Mouse (Mus musculus) limb, embryonic 13.5 days (tissue): ENCODE data around the gene E130114P18Rik. TPM values are rescaled to one million over a fixed set of nuclear protein-coding genes. Genes with fewer than 3 reads are reported as not detected.

Experiments used
- ATAC-seq: fragments of 200-750 bp; cut with Nextera tagmentation; 2 replicates; pipeline ENCODE4 v1.8.0; 2017; ENCODE audit warnings: low read depth, moderate number of reproducible peaks, moderate TSS enrichment; ENCODE audit not compliant: low FRiP score
- H3K27ac ChIP-seq: fragments of 300-500 bp; sonication (generic); 2 replicates; pipeline ENCODE4 v1.5.1; 2015; ENCODE audit warnings: inconsistent platforms, mild to moderate bottlenecking, moderate library complexity
- H3K27me3 ChIP-seq: fragments of 300-500 bp; sonication (generic); 2 replicates; pipeline ENCODE4 v1.6.1; 2015; ENCODE audit warnings: mild to moderate bottlenecking, inconsistent platforms
- H3K36me3 ChIP-seq: fragments of 300-500 bp; sonication (generic); 2 replicates; pipeline ENCODE4 v1.6.1; 2015; ENCODE audit warnings: inconsistent platforms, mild to moderate bottlenecking, moderate library complexity
- H3K4me1 ChIP-seq: fragments of 300-500 bp; sonication (generic); 2 replicates; pipeline ENCODE4 v1.6.1; 2015; ENCODE audit warnings: inconsistent platforms
- H3K4me2 ChIP-seq: fragments of 300-500 bp; sonication (generic); replicated peaks from 2 replicates; pipeline ENCODE4 v1.6.1; 2015; ENCODE audit warnings: inconsistent platforms, mild to moderate bottlenecking, moderate library complexity
- H3K4me3 ChIP-seq: fragments of 300-500 bp; sonication (generic); 2 replicates; pipeline ENCODE4 v1.5.1; 2015; ENCODE audit warnings: moderate library complexity, mild to moderate bottlenecking, inconsistent platforms
- H3K9ac ChIP-seq: fragments of 300-500 bp; sonication (generic); 2 replicates; pipeline ENCODE4 v1.6.1; 2015; ENCODE audit warnings: mild to moderate bottlenecking, inconsistent platforms
- H3K9me3 ChIP-seq: fragments of 300-500 bp; sonication (generic); 2 replicates; pipeline ENCODE4 v1.6.1; 2016; ENCODE audit warnings: inconsistent platforms
- WGBS: fragments of 180-500 bp; shearing (Covaris S2); methylation state at CpG from one replicate; pipeline ENCODE4 v1.1.7; 2015; 5-methylcytosine and 5-hydroxymethylcytosine counted together
- polyA plus RNA-seq: library from polyadenylated mRNA; unstranded; fragments of >200 nt; fragmentation: Nextera tagmentation; extraction: Ambion mirVana; gene quantifications from 2 replicates; pipeline ENCODE4 v1.2.1, GENCODE M21; 2015

Gene E130114P18Rik
- polyA plus RNA-seq, 1 experiment from 2014 or later, result 3.7 TPM

DNA sequence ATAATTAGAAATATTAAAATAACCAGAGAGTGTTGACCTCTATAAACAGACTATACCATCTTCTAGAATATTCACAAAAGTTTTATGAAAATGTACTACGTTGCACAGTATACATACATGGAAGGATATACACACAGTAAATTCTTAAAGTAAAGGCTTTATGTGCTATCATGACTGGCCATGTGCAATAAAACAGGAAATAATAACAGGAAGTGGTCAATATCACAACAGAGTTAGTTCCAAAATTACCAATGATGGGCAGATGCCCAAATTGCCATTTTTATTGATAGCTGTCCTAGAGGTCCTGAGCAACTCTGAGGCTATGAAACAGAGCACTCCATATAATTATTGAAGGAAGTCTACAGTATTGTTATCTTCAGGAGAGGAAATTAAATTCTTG, 180.4 kb downstream of the E130114P18Rik start:
- Histone ChIP-seq H3K27me3 (no peaks in the 10 kb centered on the region), H3K4me3 (no peak overlapping the region), H3K4me1 (peaks cover 13% of the 10 kb centered on the region), H3K9ac (no peak overlapping the region), H3K27ac (no peak overlapping the region), H3K9me3 (no peaks in the 10 kb centered on the region), H3K36me3 (no peaks in the 10 kb centered on the region), H3K4me2 (no peak overlapping the region)
- WGBS, result 93% methylated on average over 1 of the region's 1 CpGs
- ATAC-seq, result no peak

DNA sequence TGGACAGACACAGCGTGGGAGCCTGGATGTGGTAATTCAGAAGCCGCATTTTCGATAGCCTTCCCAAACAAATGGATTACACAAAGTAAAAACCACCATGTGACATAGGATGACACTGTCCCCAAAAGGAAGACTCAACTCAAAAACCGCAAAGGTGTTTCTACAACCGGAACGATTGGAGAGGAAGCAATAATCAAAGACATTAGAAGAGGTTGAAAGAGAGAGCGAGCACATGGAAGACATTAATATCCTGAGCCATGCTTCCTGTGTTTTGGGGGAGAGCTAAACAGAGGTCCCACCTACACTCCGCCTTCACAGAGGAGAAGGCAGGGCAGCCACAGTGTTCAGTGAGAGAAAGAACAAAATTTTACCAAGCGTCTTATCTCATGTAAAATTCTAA, 181.5 kb downstream of the E130114P18Rik start:
- Histone ChIP-seq H3K36me3 (no peaks in the 10 kb centered on the region), H3K4me2 (no peak overlapping the region), H3K27ac (no peak overlapping the region), H3K27me3 (no peaks in the 10 kb centered on the region), H3K4me1 (peaks cover 8% of the 10 kb centered on the region), H3K4me3 (no peak overlapping the region), H3K9ac (no peak overlapping the region), H3K9me3 (no peaks in the 10 kb centered on the region)
- no peak for ATAC-seq
- WGBS, result 34% methylated on average over 9 of the region's 9 CpGs

DNA sequence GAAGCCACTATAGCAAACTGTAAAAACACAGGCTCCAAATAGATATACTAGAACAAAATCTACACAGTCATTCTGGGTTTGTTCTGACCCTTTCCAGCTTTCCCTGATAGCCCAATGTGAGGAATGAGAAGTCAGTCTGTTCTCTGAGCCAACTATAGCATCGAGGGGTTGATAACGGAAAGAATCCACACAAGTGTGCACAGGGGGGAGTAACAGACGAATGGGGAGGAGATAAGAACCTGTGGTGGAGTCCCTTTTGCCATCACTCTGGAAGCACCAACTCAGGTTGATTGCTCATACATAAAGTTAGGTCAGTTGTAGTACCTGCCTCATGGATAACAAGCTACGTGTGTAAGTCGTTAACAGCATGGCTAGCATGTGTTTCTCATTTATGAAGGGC, 184.0 kb downstream of the E130114P18Rik start:
- Histone ChIP-seq H3K4me2 (no peak overlapping the region), H3K4me1 (0 out of 2 replicates have a peak, but pooled peaks cover 4% of the 10 kb centered on the region), H3K36me3 (no peaks in the 10 kb centered on the region), H3K27me3 (no peaks in the 10 kb centered on the region; the same call in 1 of the 2 replicates), H3K9ac (no peak overlapping the region), H3K27ac (no peak overlapping the region), H3K4me3 (no peak overlapping the region), H3K9me3 (no peaks in the 10 kb centered on the region)
- ATAC-seq, result no peak
- 27% methylated on average over 5 of the region's 5 CpGs for WGBS

DNA sequence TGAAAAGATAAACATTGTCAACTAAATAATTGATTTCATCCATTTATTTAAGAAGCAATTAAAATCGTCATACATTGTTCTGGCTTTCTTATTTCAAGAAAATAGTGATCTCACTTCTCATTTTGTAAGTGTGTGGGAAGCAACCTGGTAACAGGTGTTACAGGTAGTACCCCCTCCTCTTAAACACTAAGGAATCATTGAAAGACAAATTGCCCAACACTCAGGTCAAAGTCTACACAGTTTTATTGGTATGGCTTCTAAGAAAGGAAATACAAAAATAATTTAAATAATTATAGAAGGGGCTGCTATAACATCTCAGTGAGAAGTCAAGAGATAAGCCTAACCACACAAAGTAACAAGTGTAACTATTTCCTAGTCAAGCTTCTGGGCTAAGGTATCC, 188.1 kb downstream of the E130114P18Rik start:
- no peak for ATAC-seq
- H3K36me3 ChIP-seq, result no peaks in the 10 kb centered on the region
- H3K4me1 ChIP-seq, result peaks cover 11% of the 10 kb centered on the region
- H3K9ac ChIP-seq, result no peak overlapping the region
- H3K4me3 ChIP-seq, result no peak overlapping the region
- H3K27ac ChIP-seq, result no peak overlapping the region
- WGBS, result 38% methylated on average over 1 of the region's 1 CpGs
- H3K9me3 ChIP-seq, result no peaks in the 10 kb centered on the region
- H3K4me2 ChIP-seq, result no peak overlapping the region
- H3K27me3 ChIP-seq, result peaks cover 10% of the 10 kb centered on the region; the same call in 1 of the 2 replicates

DNA sequence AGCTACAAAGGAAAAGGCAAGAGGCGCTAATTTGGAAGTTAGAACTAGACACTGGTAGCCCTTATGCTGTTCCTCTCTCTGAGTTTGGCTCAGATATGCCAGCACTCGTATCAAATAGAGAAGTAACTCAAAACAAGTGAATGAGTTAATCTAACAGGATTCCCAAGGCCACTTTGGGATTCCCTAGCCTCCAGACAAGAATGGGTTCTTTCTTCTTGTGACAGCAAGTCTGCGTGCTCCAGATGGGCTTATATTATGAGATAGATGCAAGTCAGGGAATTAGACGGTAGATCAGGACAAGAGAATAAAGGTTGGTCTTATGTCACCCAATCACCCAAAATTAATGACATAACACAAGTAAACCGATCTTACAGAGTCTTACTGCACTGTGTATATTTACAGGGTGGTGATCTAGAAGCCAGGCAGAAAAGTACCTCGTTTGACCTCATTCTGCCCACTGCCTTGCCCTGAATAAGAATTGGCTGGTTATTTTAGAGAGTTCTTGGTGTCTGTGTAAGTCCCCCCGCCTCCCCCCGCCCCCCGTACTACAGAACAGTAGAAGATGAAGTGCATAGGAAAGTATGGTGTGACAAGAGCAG, 190.4 kb downstream of the E130114P18Rik start:
- no peaks in the 10 kb centered on the region for H3K36me3 ChIP-seq
- no peaks in the 10 kb centered on the region for H3K9me3 ChIP-seq
- 59% methylated on average over 9 of the region's 9 CpGs for WGBS
- H3K27ac ChIP-seq, result no peak overlapping the region
- peaks cover 16% of the 10 kb centered on the region for H3K27me3 ChIP-seq
- ATAC-seq, result no peak
- H3K9ac ChIP-seq, result no peak overlapping the region
- H3K4me2 ChIP-seq, result no peak overlapping the region
- H3K4me1 ChIP-seq, result peaks cover 27% of the 10 kb centered on the region
- H3K4me3 ChIP-seq, result no peak overlapping the region

DNA sequence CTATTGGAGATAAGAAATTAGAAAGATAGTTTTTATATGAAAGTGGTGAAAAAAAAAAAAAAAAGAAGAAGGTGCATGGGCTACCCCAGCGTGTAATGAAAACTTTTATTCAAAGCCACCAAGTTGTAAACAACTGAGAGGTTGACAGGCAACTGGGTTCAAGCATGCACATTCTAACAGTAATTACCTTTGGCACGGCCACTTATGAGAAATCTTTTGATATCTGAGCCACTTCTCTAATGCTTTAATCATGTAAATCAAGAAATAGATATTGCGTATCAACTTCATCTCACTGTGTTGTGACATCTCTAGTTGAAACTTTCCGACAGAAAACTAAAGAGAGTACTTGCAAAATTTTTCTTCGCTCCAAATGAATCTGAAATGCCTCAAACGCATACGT, 192.7 kb downstream of the E130114P18Rik start:
- no peak for ATAC-seq
- H3K36me3 ChIP-seq, result no peaks in the 10 kb centered on the region
- H3K4me2 ChIP-seq, result no peak overlapping the region
- H3K27ac ChIP-seq, result no peak overlapping the region
- H3K9ac ChIP-seq, result no peak overlapping the region
- WGBS, result 40% methylated on average over 7 of the region's 7 CpGs
- peaks cover 36% of the 10 kb centered on the region for H3K4me1 ChIP-seq
- H3K4me3 ChIP-seq, result no peak overlapping the region
- H3K27me3 ChIP-seq, result peaks cover 22% of the 10 kb centered on the region
- H3K9me3 ChIP-seq, result no peaks in the 10 kb centered on the region

DNA sequence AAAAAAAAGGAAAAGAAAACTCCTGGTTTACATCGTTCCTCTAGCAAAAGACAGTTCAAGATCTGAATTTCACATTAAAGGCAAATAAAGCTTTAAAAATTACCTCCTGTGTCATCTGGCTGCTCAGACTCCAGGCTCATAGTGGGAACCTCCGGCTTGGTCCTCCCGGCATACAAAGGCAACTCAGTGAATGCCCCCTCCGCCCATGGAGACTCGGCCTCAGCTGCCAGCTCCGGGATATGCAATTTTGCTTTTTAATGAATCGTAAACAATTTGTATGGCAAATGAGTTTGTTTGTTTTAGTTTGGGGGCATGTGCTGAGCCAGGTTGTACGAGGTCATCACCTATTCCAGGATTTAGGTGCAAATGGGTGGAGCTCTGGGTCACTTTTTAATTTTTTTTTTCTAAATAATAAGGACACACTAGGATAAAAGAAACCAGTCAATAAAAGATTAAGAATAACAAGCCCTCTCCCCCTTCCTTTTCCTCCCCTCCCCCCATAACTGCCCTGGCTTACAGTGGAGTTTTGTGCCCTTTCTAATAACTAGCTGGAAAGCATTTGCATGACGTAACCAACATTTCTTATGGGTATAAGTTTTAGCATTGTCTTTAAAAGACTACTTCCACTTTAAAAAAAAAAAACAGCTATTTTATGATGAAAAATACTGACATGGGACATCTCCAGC, 193.3 kb downstream of the E130114P18Rik start:
- H3K36me3 ChIP-seq, result no peaks in the 10 kb centered on the region
- no peak overlapping the region for H3K27ac ChIP-seq
- no peak for ATAC-seq
- WGBS, result 26% methylated on average over 9 of the region's 9 CpGs
- H3K9me3 ChIP-seq, result no peaks in the 10 kb centered on the region
- H3K4me2 ChIP-seq, result peak overlapping the region; percentile 50
- H3K27me3 ChIP-seq, result peaks cover 22% of the 10 kb centered on the region
- H3K4me1 ChIP-seq, result peaks cover 36% of the 10 kb centered on the region
- H3K4me3 ChIP-seq, result peak overlapping the region; percentile 2; the same call in 1 of the 2 replicates
- 0 out of 2 replicates have a peak overlapping the region, but pooled peaks have one; percentile 13 for H3K9ac ChIP-seq

DNA sequence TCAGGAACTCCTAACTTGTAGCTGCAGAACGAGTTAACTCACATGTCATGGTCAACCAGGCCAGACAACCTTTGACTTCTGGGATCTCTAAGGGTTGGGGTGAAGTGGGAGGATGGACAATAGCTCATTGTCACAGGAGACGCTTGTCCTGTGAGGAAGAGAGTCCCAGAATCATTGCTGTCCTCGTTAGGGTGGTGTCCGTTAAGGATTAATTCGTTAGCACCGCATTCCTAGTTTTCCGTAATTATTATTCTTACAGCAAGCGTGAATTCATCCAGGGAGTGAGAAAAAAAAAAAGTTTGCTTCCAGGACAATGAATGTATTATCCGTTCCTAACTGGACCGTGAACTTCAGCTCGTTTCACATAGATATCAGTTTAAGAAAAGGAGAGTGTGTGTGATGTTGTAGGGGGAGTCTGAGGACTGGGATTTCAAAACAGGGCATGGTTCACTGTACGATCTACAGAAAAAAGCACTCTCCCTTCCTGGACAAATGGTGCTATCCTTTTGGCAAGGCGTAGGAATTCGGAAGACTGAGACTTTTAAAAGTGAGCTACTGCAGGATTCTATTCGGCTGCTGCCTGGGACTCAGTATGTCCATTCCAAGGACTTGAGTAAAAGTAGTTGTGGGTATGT, 195.0 kb downstream of the E130114P18Rik start:
- Histone ChIP-seq H3K4me2 (peak overlapping the region; percentile 50), H3K36me3 (no peaks in the 10 kb centered on the region), H3K4me3 (peak overlapping the region; percentile 20), H3K9me3 (no peaks in the 10 kb centered on the region), H3K27me3 (peaks cover 21% of the 10 kb centered on the region), H3K27ac (no peak overlapping the region), H3K4me1 (peaks cover 45% of the 10 kb centered on the region), H3K9ac (no peak overlapping the region)
- 41% methylated on average over 15 of the region's 15 CpGs for WGBS
- no peak for ATAC-seq

DNA sequence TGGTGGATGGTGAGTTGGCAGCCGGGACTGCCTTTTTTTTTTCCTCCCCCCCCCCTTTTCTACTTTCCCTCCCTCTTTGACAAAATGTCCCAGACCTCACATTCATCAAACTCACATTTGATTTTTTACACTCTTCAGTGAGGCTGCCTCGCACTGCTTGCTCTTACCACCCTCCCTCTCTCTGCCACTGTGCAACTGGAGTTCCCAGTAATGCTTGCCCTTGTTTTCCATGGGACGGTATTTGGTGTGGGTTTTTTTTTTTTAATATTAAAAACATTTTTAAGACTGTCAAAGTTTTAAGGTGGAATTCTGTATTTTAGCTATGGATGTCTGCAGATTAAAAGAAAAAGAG, 195.8 kb downstream of the E130114P18Rik start:
- no peaks in the 10 kb centered on the region for H3K36me3 ChIP-seq
- H3K4me2 ChIP-seq, result peak overlapping the region; percentile 41
- peaks cover 13% of the 10 kb centered on the region for H3K27me3 ChIP-seq
- ATAC-seq, result no peak
- no peak overlapping the region for H3K9ac ChIP-seq
- WGBS, result 17% methylated on average over 3 of the region's 3 CpGs
- H3K9me3 ChIP-seq, result no peaks in the 10 kb centered on the region
- no peak overlapping the region for H3K4me3 ChIP-seq
- H3K27ac ChIP-seq, result no peak overlapping the region
- H3K4me1 ChIP-seq, result peaks cover 51% of the 10 kb centered on the region

DNA sequence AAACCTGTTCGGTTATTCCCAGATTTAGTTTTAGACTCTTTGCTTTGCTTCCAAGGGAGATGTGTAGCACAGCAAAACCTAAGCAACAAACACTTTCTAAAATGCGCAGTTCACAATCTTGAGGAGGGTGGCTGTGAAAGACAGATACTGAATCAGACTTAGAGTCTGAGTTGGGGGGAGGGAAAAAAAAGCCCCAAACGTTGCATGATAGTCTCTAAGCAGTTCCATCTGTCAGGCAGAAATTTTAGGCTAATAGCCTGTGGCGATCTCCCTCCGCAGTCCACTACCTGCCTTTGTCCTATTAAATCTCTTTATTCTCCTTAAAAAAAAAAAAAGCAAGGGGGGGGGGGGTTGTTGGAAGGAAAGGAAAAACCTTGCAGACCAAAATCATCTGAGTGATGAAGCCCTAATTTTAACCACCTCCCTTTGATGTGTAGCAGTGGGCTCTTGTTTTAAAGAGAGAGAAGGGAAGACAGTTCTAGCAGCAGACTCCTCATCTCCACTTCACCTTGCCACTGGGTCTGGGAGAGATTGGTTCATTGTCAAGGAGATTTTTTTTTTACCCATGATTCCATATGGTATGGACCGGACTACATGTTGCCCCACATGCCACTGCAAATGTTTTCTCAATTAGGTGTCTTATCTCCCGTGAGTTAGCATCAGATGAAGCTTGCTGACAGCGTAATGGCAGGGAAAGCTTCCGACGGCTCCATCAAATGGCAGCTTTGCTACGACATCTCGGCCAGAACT, 196.4 kb downstream of the E130114P18Rik start:
- H3K4me3 ChIP-seq, result no peak overlapping the region
- peak overlapping the region; percentile 41 for H3K4me2 ChIP-seq
- 22% methylated on average over 12 of the region's 12 CpGs for WGBS
- H3K27me3 ChIP-seq, result peaks cover 13% of the 10 kb centered on the region
- no peaks in the 10 kb centered on the region for H3K36me3 ChIP-seq
- peaks cover 52% of the 10 kb centered on the region for H3K4me1 ChIP-seq
- ATAC-seq, result no peak
- H3K27ac ChIP-seq, result no peak overlapping the region
- H3K9me3 ChIP-seq, result no peaks in the 10 kb centered on the region
- H3K9ac ChIP-seq, result no peak overlapping the region

DNA sequence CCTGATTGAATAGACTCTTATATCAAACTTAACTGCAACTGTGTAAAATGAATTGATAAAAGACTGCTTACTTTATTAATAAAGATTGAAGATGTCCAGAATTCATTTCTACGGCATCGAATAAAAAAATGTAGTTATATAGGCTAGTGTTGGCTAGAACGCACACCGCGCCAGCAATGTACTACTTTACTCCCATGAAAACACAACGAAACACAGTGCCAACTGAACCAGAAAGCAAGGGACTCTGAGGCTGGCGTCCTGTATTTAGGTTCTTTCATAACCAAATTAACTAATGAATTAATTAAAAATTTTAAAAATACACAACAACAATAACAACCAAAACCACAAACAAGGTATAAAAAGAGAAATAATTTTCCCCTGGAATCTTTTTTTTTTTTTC, 197.0 kb downstream of the E130114P18Rik start:
- Histone ChIP-seq H3K4me2 (no peak overlapping the region), H3K27me3 (peaks cover 13% of the 10 kb centered on the region), H3K9me3 (no peaks in the 10 kb centered on the region), H3K27ac (no peak overlapping the region), H3K9ac (no peak overlapping the region), H3K4me1 (peaks cover 57% of the 10 kb centered on the region), H3K4me3 (no peak overlapping the region), H3K36me3 (no peaks in the 10 kb centered on the region)
- no peak for ATAC-seq
- WGBS, result 89% methylated on average over 7 of the region's 7 CpGs

DNA sequence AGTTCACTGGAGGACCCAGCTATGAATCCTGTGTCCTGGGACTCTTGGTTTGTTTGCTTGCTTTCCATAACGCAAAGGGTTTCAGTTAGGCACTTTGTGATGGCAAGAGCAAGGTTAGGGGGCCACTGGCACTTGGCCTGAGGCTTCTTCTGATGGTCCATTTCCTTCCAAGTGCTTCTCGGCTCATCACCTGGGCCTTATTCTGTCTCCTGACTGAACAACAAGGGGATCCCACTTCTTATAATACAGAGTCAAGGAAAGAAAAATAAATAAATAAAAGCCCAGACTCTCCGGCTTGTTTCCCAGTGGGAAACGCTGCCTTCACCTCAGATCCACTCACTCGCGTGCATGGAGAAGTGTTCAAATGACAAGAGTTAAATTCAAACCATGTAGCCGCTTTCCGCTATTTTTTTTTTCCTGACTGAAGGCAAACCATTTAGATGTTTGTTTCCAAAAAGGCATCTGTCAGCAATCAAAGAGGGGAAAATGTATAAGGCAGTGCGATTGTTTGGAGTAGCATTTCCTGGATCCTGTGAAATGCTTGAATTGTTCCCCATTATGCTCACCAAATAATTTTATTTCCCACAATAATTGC, 199.2 kb downstream of the E130114P18Rik start:
- no peaks in the 10 kb centered on the region for H3K36me3 ChIP-seq
- no peak overlapping the region for H3K27ac ChIP-seq
- H3K4me2 ChIP-seq, result no peak overlapping the region
- H3K9me3 ChIP-seq, result no peaks in the 10 kb centered on the region
- no peak overlapping the region for H3K4me3 ChIP-seq
- WGBS, result 58% methylated on average over 9 of the region's 9 CpGs
- peaks cover 61% of the 10 kb centered on the region for H3K4me1 ChIP-seq
- peaks cover 17% of the 10 kb centered on the region for H3K27me3 ChIP-seq
- H3K9ac ChIP-seq, result no peak overlapping the region
- ATAC-seq, result no peak
